8 mouse cellular contexts compared by ENCODE assay signal in the genomic region with DNA sequence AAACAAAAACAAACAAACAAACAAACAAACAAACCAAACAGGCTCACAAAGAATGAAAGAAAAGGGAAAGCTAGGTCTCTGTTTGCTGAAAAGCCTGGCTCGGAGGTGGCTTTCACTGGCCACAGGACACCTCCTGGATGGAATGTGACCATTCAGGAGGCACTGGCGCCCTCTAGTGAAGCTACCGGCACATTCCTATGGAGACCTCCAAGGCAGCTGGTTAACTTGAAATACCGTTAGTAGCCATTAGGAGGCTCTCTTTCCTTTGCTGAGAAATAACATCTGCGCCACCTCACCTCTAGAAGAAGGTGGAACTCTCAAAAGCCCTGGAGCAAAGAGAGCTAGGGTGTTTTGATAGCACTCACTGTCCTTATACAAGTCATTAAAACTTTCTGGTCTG.
DNase-seq lines count a peak whose midpoint lies in the region; ATAC-seq and TF ChIP-seq lines count a peak whose summit lies in the region.

No protein-coding gene starts in this region.

- no peak for ATAC-seq in forebrain, embryonic 12.5 days (ENCODE audit: low FRiP score)
- ATAC-seq in liver, embryonic 11.5 days (replicated peaks; ENCODE audit: low FRiP score) = no peak
- peak; percentile 69; the same call in 1 of the 2 replicates for ATAC-seq in heart, postnatal 0 days (ENCODE audit: insufficient read depth, low read depth)
- ATAC-seq in erythroblast, adult 5-6 weeks (replicated peaks; ENCODE audit: low FRiP score, poor library complexity, severe bottlenecking) = no peak

- H3K4me3 ChIP-seq in forebrain, embryonic 10.5 days = no peak overlapping the region
- no peak overlapping the region for H3K4me3 ChIP-seq in forebrain, embryonic 12.5 days (replicated peaks)
- H3K4me3 ChIP-seq in liver, adult 2 months (ENCODE audit: insufficient read depth, low read depth, low read length) = no peak overlapping the region
- no peak overlapping the region for H3K4me3 ChIP-seq in liver, embryonic 11.5 days (ENCODE audit: low read depth, low read length)
- H3K4me3 ChIP-seq in heart, postnatal 0 days (ENCODE audit: low read depth, low read length) = no peak overlapping the region

- 40% methylated on average over 5 of the region's 5 CpGs for WGBS in forebrain, embryonic 10.5 days
- WGBS in forebrain, embryonic 12.5 days = 34% methylated on average over 5 of the region's 5 CpGs
- 43% methylated on average over 5 of the region's 5 CpGs for WGBS in liver, adult 2 months
- WGBS in liver, embryonic 11.5 days = 34% methylated on average over 5 of the region's 5 CpGs
- 46% methylated on average over 5 of the region's 5 CpGs for WGBS in heart, postnatal 0 days

- TF ChIP-seq POLR2A in liver, adult 2 months (IDR thresholded peaks at IDR 0.05; ENCODE audit: extremely low read depth, insufficient read depth, low read length) = no peak

- H3K27me3 ChIP-seq in forebrain, embryonic 10.5 days (ENCODE audit: poor library complexity, severe bottlenecking) = no peaks in the 10 kb centered on the region
- H3K27me3 ChIP-seq in forebrain, embryonic 12.5 days = 0 out of 2 replicates have a peak, but pooled peaks cover 7% of the 10 kb centered on the region
- H3K27me3 ChIP-seq in liver, adult 2 months (ENCODE audit: control insufficient read depth, insufficient read depth, low read length) = no peaks in the 10 kb centered on the region
- no peaks in the 10 kb centered on the region for H3K27me3 ChIP-seq in liver, embryonic 11.5 days (replicated peaks; ENCODE audit: control insufficient read depth, insufficient read depth, low read length)
- H3K27me3 ChIP-seq in heart, postnatal 0 days (ENCODE audit: control insufficient read depth, insufficient read depth, low read length) = no peaks in the 10 kb centered on the region

- H3K79me2 ChIP-seq in liver, adult 2 months (ENCODE audit: control insufficient read depth, insufficient read depth, low read length) = no peaks in the 10 kb centered on the region

- no peaks in the 10 kb centered on the region for H3K9me3 ChIP-seq in forebrain, embryonic 10.5 days
- H3K9me3 ChIP-seq in forebrain, embryonic 12.5 days = no peaks in the 10 kb centered on the region
- H3K9me3 ChIP-seq in liver, embryonic 11.5 days (ENCODE audit: control insufficient read depth, low read length) = no peaks in the 10 kb centered on the region
- no peaks in the 10 kb centered on the region for H3K9me3 ChIP-seq in heart, postnatal 0 days (replicated peaks; ENCODE audit: control insufficient read depth, low read length)

- peak; percentile 44 for DNase-seq in forebrain, embryonic 10.5 days (ENCODE audit: extremely low spot score, low spot score)
- DNase-seq in liver, adult 2 months (ENCODE audit: extremely low read depth, low read depth, low spot score) = peak; percentile 4
- DNase-seq in liver, embryonic 11.5 days (ENCODE audit: low spot score) = no peak
- DNase-seq in adrenal gland, postnatal 10 days = peak; percentile 38
- DNase-seq in heart, postnatal 0 days (ENCODE audit: low spot score) = peak; percentile 59
- DNase-seq in lung, postnatal 14 days = peak; percentile 22

- H3K4me2 ChIP-seq in forebrain, embryonic 12.5 days = no peak overlapping the region
- H3K4me2 ChIP-seq in liver, embryonic 11.5 days = no peak overlapping the region
- no peak overlapping the region for H3K4me2 ChIP-seq in heart, postnatal 0 days (ENCODE audit: low read depth, low read length)

- no peak overlapping the region for H3K9ac ChIP-seq in forebrain, embryonic 12.5 days
- no peak overlapping the region for H3K9ac ChIP-seq in liver, adult 2 months (ENCODE audit: low read depth, low read length)
- no peak overlapping the region for H3K9ac ChIP-seq in liver, embryonic 11.5 days (ENCODE audit: low read depth, low read length)
- H3K9ac ChIP-seq in heart, postnatal 0 days (replicated peaks; ENCODE audit: low read depth, low read length) = no peak overlapping the region

- TF ChIP-seq EP300 in heart, postnatal 0 days (IDR thresholded peaks at IDR 0.05; ENCODE audit: low read depth) = no peak

- H3K36me3 ChIP-seq in forebrain, embryonic 10.5 days (replicated peaks) = no peaks in the 10 kb centered on the region
- H3K36me3 ChIP-seq in forebrain, embryonic 12.5 days (replicated peaks) = no peaks in the 10 kb centered on the region
- H3K36me3 ChIP-seq in liver, adult 2 months (ENCODE audit: control insufficient read depth, insufficient read depth, low read length) = no peaks in the 10 kb centered on the region
- no peaks in the 10 kb centered on the region for H3K36me3 ChIP-seq in liver, embryonic 11.5 days (ENCODE audit: control insufficient read depth, insufficient read depth, low read length)
- no peaks in the 10 kb centered on the region for H3K36me3 ChIP-seq in heart, postnatal 0 days (replicated peaks; ENCODE audit: control insufficient read depth, insufficient read depth, low read length)

- no peak overlapping the region for H3K27ac ChIP-seq in forebrain, embryonic 10.5 days
- no peak overlapping the region for H3K27ac ChIP-seq in forebrain, embryonic 12.5 days
- no peak overlapping the region for H3K27ac ChIP-seq in liver, adult 2 months (replicated peaks; ENCODE audit: insufficient read depth, low read depth, low read length)
- no peak overlapping the region for H3K27ac ChIP-seq in liver, embryonic 11.5 days (ENCODE audit: low read depth, low read length)
- H3K27ac ChIP-seq in heart, postnatal 0 days (ENCODE audit: low read depth) = no peak overlapping the region

- TF ChIP-seq CTCF in liver, adult 2 months (IDR thresholded peaks at IDR 0.05; ENCODE audit: low read depth, low read length) = peak; percentile 48; the same call in 1 of the 2 replicates
- peak; percentile 67 for TF ChIP-seq CTCF in heart, postnatal 0 days (IDR thresholded peaks at IDR 0.05; ENCODE audit: low read depth)

- H3K4me1 ChIP-seq in forebrain, embryonic 10.5 days = 0 out of 2 replicates have a peak, but pooled peaks cover 5% of the 10 kb centered on the region
- H3K4me1 ChIP-seq in forebrain, embryonic 12.5 days = no peaks in the 10 kb centered on the region
- no peaks in the 10 kb centered on the region for H3K4me1 ChIP-seq in liver, adult 2 months (ENCODE audit: control insufficient read depth, insufficient read depth, low read length)
- H3K4me1 ChIP-seq in liver, embryonic 11.5 days (replicated peaks; ENCODE audit: control insufficient read depth, insufficient read depth, low read length) = no peaks in the 10 kb centered on the region
- no peaks in the 10 kb centered on the region for H3K4me1 ChIP-seq in heart, postnatal 0 days (ENCODE audit: control insufficient read depth, insufficient read depth)
